Mouse (Mus musculus) liver, adult 2 months (tissue): ENCODE data around the gene Rcc1l.

ENCODE experiments used
- CTCF ChIP-seq: fragments of 200-500 bp; IDR thresholded peaks from 2 replicates; pipeline ENCODE4 v1.5.1; 2011; ENCODE audit warnings: low read depth, low read length, control low read depth
- POLR2A ChIP-seq: fragments of 200-500 bp; IDR thresholded peaks from 2 replicates; pipeline ENCODE4 v1.6.1; 2011; ENCODE audit warnings: low read length, control low read depth; ENCODE audit not compliant: insufficient read depth; ENCODE audit errors: extremely low read depth

DNA sequence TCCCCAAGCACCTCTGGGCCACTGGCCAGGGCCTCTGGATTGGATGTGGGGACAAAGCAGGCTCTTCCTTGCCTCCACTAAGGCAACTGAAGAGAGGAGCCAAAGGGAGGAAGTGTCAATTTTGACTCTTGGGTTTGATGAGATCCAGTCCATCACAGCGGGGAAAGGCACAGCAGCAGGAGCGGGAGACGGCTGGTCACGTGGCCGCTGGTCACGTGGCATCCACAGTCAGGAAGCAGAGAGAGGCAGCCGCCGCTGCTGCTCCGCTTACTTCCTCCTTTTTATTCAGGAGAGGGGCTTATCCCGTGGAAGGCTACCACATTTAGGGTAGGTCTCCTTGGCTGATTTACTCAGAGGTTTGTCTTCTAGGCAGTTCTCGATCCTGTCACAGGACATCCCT lies 34.2 kb downstream of the Rcc1l start:
- TF ChIP-seq POLR2A (no peak), CTCF (no peak)
